Mouse (Mus musculus) heart, adult 2 months (tissue): ENCODE results near the gene Camk2n2.

ENCODE experiments used
- CTCF ChIP-seq: fragments of 200-600 bp; IDR thresholded peaks from 2 replicates; pipeline ENCODE4 v1.8.1; 2022; ENCODE audit warnings: antibody characterized with exemption, mild to moderate bottlenecking, moderate library complexity
- EP300 ChIP-seq: fragments of 200-500 bp; IDR thresholded peaks from 2 replicates; pipeline ENCODE4 v1.6.1; 2011; ENCODE audit warnings: low read depth, low read length, control low read depth; ENCODE audit not compliant: insufficient read depth
- POLR2A ChIP-seq: fragments of 200-500 bp; IDR thresholded peaks from 2 replicates; pipeline ENCODE4 v1.6.1; 2011; ENCODE audit warnings: mild to moderate bottlenecking, low read depth, low read length, control low read depth; ENCODE audit not compliant: insufficient read depth

GRCm38 (mm10) chr16:20589366-20589938, 31.6 kb downstream of the Camk2n2 start, which contains the start of gene Vwa5b2:
- no peak for TF ChIP-seq POLR2A
- no peak for TF ChIP-seq CTCF
- no peak for TF ChIP-seq EP300
